15 mouse cellular contexts compared by ENCODE assay signal in the genomic region with DNA sequence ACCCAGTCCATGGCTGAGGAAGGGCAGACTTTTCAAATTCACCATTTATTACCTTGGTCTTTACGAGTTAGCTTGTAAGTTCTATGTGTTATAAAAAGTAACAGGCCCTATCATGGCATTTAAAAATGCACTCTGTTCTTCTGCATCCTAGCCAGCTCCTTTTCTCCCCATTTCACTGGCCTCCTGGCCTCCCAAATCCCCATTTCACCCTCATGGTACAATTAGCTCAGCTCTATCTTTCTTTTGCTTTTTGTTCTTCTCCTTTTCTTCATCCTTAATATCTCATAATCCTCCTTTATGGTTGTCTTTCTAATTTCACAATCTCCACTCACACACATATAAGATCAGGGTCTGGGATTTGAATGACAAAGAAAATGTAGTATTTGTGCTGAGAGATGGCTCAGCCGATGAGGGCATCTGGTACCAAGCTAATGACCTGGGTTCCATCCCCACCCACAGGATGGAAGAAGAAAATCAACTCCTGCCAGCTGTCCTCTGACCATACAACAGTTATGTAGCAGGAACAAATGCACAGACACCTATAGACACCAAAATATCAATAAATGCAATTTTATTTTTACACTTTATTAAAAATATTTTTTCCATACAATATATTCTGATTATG. TPM values are rescaled to one million over a fixed set of nuclear protein-coding genes. Genes with fewer than 3 reads are reported as not detected.
A peak's percentile ranks its signal among the peaks of the same experiment; 100 is the strongest.
DNase-seq lines count a peak whose midpoint lies in the region; ATAC-seq and TF ChIP-seq lines count a peak whose summit lies in the region.
"Had no signal": no experiment of that assay in that cellular context is flagged by ENCODE, and none has a peak within 500 bp of the region (broad histone marks: within the 10 kb centered on the region; RNA-seq: fewer than 3 reads in every experiment).

No protein-coding gene starts in this region.

- peaks cover 14% of the 10 kb centered on the region for H3K4me1 ChIP-seq in midbrain, embryonic 13.5 days (replicated peaks)
- H3K4me1 ChIP-seq in heart, embryonic 12.5 days (replicated peaks) = no peaks in the 10 kb centered on the region
- H3K4me1 ChIP-seq: embryonic facial prominence, embryonic 13.5 days; heart, embryonic 10.5 days; limb, embryonic 13.5 days had no signal

- H3K4me2 ChIP-seq in midbrain, embryonic 13.5 days (replicated peaks) = no peak overlapping the region
- no peak overlapping the region for H3K4me2 ChIP-seq in heart, embryonic 12.5 days
- H3K4me2 ChIP-seq: embryonic facial prominence, embryonic 13.5 days; limb, embryonic 13.5 days; lung, embryonic 14.5 days had no signal

- no peak overlapping the region for H3K9ac ChIP-seq in midbrain, embryonic 13.5 days (replicated peaks)
- no peak overlapping the region for H3K9ac ChIP-seq in heart, embryonic 12.5 days
- H3K9ac ChIP-seq: embryonic facial prominence, embryonic 13.5 days; limb, embryonic 13.5 days; lung, embryonic 14.5 days had no signal

- DNase-seq in 3T3-L1 (ENCODE audit: low read depth, low spot score) (peak; percentile 19), Patski (ENCODE audit: low read depth, low spot score) (no peak)
- peak; percentile 41 to 66 for DNase-seq in cerebellum, postnatal 25 days
- no peak for DNase-seq in urinary bladder, postnatal 4 days (ENCODE audit: low spot score in 2 of 2)
- DNase-seq: layer of hippocampus, adult 9-11 months; lung, embryonic 14.5 days; thymus, postnatal 25 days had no signal

- H3K4me3 ChIP-seq in midbrain, embryonic 13.5 days (replicated peaks) = no peak overlapping the region
- H3K4me3 ChIP-seq in heart, embryonic 12.5 days = no peak overlapping the region
- H3K4me3 ChIP-seq: embryonic facial prominence, embryonic 13.5 days; heart, embryonic 10.5 days; limb, embryonic 13.5 days had no signal

- peak overlapping the region; percentile 74 for H3K27ac ChIP-seq in midbrain, embryonic 13.5 days
- no peak overlapping the region for H3K27ac ChIP-seq in heart, embryonic 12.5 days (ENCODE audit: poor library complexity, severe bottlenecking)
- H3K27ac ChIP-seq: embryonic facial prominence, embryonic 13.5 days; heart, embryonic 10.5 days; limb, embryonic 13.5 days had no signal

- no peak for ATAC-seq in Patski
- peak; percentile 85 for ATAC-seq in midbrain, embryonic 13.5 days
- no peak for ATAC-seq in heart, embryonic 12.5 days (ENCODE audit: insufficient number of reproducible peaks, low FRiP score)
- no peak for ATAC-seq in megakaryocyte, adult 5-6 weeks (ENCODE audit: poor library complexity, severe bottlenecking)

- H3K9me3 ChIP-seq in midbrain, embryonic 13.5 days = no peaks in the 10 kb centered on the region
- no peaks in the 10 kb centered on the region for H3K9me3 ChIP-seq in heart, embryonic 12.5 days (replicated peaks)
- H3K9me3 ChIP-seq: embryonic facial prominence, embryonic 13.5 days; heart, embryonic 10.5 days; limb, embryonic 13.5 days had no signal

- peaks cover 4% of the 10 kb centered on the region for H3K27me3 ChIP-seq in Patski
- no peaks in the 10 kb centered on the region for H3K27me3 ChIP-seq in midbrain, embryonic 13.5 days
- no peaks in the 10 kb centered on the region for H3K27me3 ChIP-seq in heart, embryonic 12.5 days (replicated peaks)
- H3K27me3 ChIP-seq: embryonic facial prominence, embryonic 13.5 days; limb, embryonic 13.5 days had no signal

- POLR2A ChIA-PET in Patski (lab: Charles Lee) = no interaction called here

- TF ChIP-seq CTCF in Patski (IDR thresholded peaks at IDR 0.05) = peak; percentile 45

- in situ Hi-C loops in Patski (cut with MboI; ENCODE audit: low pct_unique_long_range_greater_than_20kb) = loop anchor here (5.0 to 25.0 kb wide), 3 partner anchors 312 to 885 kb away; partner anchors contain the start of genes 1700003H04Rik, Mettl14 and Ndst3

- CTCF ChIA-PET in Patski (lab: Charles Lee) = interaction anchor here (0.9 to 2.8 kb wide), 4 partner anchors 12 to 756 kb away, joined by 3 to 19 read pairs (median 5); partner anchors contain the start of gene Ndst3

- WGBS in midbrain, embryonic 13.5 days = 20% methylated on average over 2 of the region's 2 CpGs
- WGBS in heart, embryonic 12.5 days = 62% methylated on average over 2 of the region's 2 CpGs

- H3K36me3 ChIP-seq in midbrain, embryonic 13.5 days = no peaks in the 10 kb centered on the region
- no peaks in the 10 kb centered on the region for H3K36me3 ChIP-seq in heart, embryonic 12.5 days
- H3K36me3 ChIP-seq: embryonic facial prominence, embryonic 13.5 days; heart, embryonic 10.5 days; limb, embryonic 13.5 days had no signal

RNA-seq across cellular contexts. Expression of gene Tram1l1, which starts 48.1 kb away (rescaled TPM):
- not detected for polyA plus RNA-seq in Patski (2021)
- polyA plus RNA-seq in midbrain, embryonic 13.5 days (2015; fragmentation: Nextera tagmentation; extraction: Ambion mirVana) = 51.4 and 57.7 TPM in 2 replicates
- polyA plus RNA-seq in heart, embryonic 12.5 days (2016; fragmentation: Nextera tagmentation; extraction: Ambion mirVana) = 4.6 and 4.8 TPM in 2 replicates
- total RNA-seq in megakaryocyte, adult 5-6 weeks (2015) = not detected in 2 replicates
- not detected in 2 replicates for total RNA-seq in megakaryocyte, adult 5-6 weeks (2017)
- total RNA-seq: gastrocnemius, adult 18-20 months; megakaryocyte-erythroid progenitor cell, adult 5-6 weeks had no signal

Comparison
In these comparisons a context has a peak if more than half of its experiments do, and no peak if none do; other contexts are left out.
1. DNase-seq: peak in 3T3-L1 (single experiment) and cerebellum, postnatal 25 days (2 of 2); none in Patski (single experiment) and urinary bladder, postnatal 4 days (0 of 2).